Mouse (Mus musculus) erythroblast, embryonic 14.5 days (primary cell): ENCODE data around the gene Tmem242.

Experiments used
- GATA1 ChIP-seq: IDR thresholded peaks from 2 replicates; pipeline ENCODE4 v1.6.1; 2012; ENCODE audit warnings: low read length, inconsistent platforms, mixed read lengths
- TAL1 ChIP-seq: IDR thresholded peaks from 3 replicates; pipeline ENCODE4 v1.6.1; 2012; ENCODE audit warnings: low read length, inconsistent platforms, mixed read lengths

GRCm38 (mm10) chr17:5416518-5416917, 23.5 kb downstream of the Tmem242 start:
- TF ChIP-seq TAL1 (no peak), GATA1 (no peak)
